Mouse (Mus musculus) lung, postnatal 14 days (tissue): ENCODE results near the gene Zfp109.
"Not testable (repeated sequence)": the region's sequence is repeated elsewhere in the genome, so short reads cannot be mapped to it uniquely, and the experiment has no call there.

Experiments used
- DNase-seq: peaks from one replicate; pipeline ENCODE4 v3.0.0; 2021

Zfp109 gene

GRCm38 (mm10) chr7:24237040-24237791, at the start of gene Zfp109:
Zfp109 (minus strand) TSS chr7:24237560.
- peak; percentile 56 for DNase-seq

DNA sequence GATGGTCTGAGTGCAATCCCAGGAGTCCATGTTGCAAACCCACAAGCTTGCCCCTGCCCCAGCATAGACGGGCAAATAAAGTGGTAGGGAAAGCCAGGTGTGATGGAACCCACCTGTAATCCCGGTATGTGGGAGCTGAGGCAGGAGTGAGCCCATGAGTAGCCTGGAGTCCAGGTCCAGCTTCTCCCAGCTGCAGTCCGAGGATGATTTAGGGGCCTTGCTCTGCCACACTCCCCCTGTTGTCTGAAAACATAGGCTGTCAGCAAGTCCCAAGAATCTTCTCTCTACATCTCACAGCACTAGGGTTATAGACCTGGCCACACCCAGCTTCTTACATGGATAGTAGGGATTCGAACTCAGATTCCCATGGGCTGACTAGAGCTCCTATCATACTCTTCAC, 49.6 kb upstream of the Zfp109 start:
- DNase-seq = no peak

GRCm38 (mm10) chr7:24286090-24286489, 48.7 kb upstream of the Zfp109 start:
- DNase-seq = no peak

GRCm38 (mm10) chr7:24280858-24281145, 43.4 kb upstream of the Zfp109 start:
- DNase-seq = no peak

DNA sequence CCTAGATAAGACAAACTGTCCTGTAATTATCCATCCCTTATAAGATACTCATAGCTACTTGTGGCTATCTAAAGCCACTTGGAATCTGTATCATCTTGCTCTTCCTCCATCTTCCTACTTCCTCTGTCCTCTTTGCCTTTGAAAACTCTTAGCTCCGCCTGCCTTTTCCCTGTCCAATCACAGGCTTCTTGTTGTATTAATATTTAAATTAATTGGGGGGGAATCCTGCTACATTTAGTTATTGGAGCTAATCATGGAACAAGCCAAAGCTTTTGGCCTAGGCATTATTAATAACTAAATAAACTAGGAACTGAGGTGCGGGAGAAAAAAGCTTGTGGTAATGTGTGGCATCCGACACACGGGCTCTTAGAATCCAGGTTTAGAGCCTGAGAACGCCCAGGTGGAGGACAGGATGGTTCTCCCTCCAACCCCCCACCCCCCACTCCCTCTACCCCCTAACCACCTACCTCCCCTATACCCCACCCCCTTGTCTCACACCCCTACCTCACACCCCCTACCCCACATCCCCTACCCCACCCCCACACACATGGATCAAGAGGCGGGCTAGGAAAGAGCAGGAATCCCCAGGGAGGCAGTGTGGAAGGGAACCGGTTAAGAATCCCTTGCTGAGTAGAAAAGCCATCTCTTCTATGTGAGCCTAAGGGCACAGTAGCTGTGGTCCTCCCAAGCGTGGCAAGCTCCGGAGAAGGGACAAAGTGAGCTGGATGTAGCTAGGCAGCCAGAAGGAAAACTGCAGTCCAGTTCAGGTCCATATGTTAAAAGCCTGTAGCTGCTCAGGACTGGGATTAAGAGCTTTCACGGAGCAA, 42.9 kb upstream of the Zfp109 start:
- DNase-seq = no peak

DNA sequence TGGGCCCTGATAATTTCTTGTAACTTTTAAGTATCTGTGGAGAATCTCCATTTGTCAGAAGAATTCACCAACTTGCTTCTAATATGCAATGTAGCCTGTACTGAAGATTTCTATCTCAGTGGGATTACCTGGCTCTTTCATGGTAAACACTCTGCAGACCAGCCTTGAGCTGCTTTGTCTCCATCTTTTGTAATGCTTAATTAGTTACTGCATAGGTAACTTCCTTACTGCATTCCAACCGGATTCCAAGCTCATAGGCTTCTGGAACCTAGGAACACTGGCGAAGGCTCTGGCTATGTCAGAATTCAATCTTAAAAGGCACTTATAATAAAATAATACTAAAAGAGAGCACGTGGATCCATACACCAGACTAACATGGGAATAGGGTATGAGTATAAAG, 41.4 kb upstream of the Zfp109 start:
- DNase-seq = not testable (repeated sequence)

DNA sequence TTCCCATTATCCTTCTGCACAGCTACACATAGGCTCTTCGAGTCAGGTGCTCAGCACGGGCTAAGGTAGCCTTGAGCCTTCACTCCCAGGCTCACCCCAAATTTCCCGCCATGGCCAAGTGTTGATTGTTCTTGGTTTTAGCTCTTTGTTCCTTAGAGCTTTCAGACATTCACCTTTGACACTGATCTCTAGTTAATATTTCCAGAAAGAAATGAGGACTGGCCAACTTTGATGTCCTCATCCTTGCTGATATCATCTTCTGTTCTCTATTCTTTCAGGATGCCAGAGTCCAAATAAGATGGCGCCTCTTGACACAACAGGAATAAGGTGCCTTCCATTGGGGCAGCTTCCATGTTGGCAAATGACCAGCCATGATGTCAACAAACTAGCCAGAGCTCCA, 37.1 kb upstream of the Zfp109 start:
- DNase-seq = no peak

DNA sequence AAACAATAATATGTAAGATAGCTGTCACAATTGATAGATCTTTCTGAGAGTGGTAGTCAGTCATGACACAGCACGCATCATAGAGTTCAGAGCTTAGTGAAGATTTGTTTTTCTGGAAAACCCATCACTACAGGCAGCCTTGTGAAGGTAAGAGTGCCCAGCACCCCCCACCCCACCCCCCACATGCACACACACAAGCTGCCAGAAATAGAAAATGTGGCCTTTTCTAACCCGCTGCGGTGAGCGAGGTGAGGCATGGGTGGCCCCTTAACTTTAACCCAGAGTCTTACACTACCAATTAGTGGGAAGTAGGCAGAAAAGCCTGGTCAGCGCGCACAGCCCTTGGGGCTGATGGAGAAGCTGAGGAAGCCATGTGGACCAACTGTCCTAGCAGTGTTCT, 33.8 kb upstream of the Zfp109 start:
- no peak for DNase-seq

DNA sequence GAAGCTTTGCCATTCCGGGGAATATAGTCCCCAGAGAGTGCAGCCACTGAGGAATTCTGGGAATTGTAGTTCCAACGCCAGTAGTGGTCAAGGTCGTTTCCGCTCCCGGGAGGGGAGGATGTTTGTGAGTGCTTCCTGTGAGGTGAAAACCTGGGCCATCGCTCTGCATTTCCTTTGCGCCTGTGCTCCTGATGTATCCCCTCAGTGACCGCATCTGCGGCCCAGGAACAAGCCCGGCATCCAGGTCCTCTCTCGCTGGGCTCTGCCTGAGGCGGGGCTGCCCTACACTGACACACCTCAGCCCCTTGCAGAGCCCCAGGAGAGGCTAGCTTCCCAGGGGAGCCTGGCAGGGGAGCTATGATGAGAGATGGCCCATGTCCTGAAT, 32.9 kb upstream of the Zfp109 start, which contains the start of gene Zfp93:
Gene Zfp93, plus strand, starts transcription at position 133 of the 385 bp plus-strand sequence.
- DNase-seq = peak; percentile 70

DNA sequence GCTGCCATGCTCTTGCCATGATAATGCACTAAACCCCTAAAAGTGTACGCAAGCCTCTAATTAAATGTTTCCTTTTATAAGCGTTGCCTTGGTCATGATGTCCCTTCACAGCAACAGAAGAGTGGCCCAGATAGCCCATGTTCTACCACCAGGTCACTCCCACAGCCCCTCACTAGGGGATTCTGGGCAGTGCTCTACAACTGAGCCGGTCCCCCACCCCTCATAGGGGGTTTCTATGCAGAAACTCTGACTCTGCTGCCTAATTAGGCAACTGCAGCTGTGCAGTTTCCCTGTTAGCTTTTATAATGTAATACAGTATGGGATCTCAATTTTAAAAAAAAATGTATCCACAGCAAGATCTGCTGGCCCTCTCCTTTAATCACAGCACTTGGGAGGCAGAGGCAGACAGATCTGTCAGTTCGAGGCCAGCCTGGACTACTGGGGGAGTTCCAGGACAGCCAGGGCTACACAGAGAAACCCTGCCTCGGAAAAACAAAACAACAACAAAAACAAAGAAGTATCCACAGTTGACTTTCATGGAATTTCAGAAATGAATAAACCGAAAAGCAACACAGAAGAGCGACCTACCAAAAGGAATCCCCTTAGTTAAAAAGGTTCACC, 32.4 kb upstream of the Zfp109 start:
- DNase-seq = no peak

DNA sequence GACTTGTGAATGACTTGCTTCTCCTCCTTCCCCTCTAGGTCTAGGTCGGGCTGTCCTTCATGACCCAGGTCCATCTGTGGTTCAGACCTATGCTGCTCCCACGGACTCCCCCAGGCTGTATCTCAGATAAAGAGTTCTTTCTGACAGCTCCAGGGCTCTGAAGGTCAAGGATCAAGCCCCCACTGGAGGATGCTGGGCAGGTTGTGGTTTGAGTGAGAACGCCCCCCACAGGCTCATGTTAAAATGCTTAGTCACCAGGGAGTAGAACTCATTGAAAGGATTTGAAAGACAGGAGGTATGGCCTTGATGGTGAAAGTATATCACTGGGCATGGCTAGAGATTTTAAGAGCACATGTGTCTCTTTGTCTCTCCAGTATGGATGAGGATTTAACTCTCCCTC, 31.9 kb upstream of the Zfp109 start:
- DNase-seq = no peak

DNA sequence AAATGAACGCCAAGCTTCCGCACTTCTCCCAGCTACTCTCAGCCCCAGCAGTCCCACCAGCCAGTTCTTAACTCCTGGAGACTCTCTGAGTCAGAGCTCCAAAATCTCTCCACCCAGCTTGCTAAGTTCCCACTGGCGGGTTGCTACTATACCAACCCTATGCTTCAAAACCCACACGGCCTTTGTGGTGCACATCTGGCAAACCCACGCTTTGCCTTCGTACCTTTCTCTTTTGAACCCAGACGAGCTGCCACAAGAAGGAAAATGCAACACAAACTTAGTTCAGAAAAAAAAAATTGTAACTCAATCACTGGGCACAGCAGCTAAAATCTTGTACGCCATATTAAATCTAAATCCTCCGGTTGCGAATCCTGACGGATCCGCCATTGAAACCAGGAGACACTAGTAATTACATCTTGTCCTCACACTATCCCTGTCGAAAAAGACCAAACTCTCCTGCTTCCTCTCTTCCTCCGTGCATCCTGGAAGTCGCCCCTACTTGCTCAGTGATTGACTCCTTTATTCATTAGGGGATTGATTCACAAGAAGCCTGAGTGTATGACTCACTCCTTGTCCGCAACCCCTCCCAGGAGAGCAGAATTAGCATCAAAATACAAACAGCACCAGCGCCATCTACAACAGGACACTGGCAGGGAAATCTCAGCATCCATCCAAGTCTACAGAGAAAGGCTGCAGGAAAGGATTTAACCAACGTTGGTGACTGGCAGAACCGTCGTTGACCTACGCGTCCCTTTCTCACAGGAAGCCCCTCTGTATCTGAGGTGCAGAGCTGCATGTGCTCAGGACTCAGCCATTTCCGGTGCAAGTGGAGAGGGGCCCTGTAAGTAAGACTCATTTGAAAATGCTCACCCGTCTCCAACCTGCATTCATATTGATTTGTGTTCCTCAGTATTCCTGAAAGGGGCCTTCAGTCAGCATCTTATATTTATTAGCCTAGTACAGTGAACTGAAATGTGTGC, 31.1 kb upstream of the Zfp109 start:
- DNase-seq = no peak

GRCm38 (mm10) chr7:24260000-24260312, 22.6 kb upstream of the Zfp109 start:
- DNase-seq = no peak

DNA sequence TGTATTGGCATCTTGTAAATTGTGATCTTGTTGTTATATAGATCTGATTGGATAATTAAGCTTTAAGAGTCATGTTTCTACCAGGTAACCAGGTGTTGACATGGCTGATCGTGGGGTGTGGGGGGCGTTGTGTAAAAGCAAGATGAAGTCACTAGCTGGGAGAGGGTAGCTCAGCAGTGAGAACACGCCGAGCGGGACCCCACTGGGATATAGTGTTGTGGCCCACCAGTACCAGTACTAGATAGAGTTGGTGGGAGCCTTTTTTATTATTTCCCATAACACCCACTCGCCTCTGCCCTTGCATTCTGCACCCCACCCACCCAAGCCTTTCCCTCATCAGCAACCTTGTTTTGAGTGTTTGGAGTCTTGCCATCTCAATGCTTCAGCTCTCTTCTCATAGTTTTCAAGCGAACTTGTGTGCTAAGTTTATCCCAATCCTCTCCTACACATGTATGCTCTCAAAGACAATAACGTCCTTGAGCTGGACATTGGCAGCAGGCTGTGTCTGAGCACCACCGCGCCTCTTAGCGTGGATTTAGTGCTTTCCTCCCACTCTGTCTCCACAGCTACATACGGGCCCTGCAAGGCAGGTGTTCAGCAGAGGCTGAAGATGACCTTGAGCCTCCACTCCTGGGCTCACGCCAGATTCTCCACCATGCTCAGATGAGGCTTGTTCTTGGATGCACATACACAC, 22.1 kb upstream of the Zfp109 start:
- DNase-seq = no peak

DNA sequence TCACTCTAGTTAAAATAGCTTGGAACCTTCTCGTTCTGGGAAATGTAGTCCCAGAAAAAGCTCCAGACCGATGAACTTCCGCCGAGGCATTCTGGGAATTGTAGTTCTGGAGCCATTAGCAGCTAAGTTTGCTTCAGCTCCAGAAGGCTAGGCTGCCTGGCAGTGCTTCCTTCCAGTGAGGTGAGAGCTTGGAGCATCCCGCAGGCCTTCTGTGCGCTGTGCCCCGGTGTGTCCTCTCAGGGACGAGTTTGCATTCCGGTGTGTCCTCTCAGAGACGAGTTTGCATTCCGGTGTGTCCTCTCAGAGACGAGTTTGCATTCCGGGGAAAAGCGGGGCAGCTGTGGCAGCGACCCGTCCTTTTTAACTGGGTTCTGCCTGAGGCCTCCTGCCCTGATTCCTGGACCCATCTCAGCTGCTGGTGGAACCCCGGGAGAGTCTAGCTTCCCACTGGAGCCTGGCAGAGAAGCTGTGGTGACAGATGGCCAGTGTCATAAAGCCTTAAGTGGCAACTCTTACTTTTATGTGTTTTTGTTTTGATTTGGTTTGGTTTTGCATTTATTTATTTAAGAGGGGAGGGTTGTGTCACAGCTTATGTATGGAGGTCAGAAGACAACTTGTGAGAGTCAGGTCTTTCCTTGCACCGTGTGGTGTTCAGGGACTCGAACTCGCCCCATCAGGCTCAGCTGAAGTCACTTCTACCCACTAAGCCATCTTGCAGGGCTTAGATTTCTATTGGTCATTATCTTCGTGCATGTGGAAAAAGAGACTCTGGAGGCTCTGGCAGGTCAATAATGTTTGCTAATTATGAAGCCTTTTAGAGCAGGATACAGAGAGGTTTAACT, 17.5 kb upstream of the Zfp109 start, which contains the start of gene Zfp108:
Gene Zfp108, plus strand, starts transcription at position 162 of the 842 bp plus-strand sequence.
- DNase-seq = peak; percentile 81

- no peak for DNase-seq
Measured at GRCm38 (mm10) chr7:24253779-24254615, 16.6 kb upstream of the Zfp109 start.

DNA sequence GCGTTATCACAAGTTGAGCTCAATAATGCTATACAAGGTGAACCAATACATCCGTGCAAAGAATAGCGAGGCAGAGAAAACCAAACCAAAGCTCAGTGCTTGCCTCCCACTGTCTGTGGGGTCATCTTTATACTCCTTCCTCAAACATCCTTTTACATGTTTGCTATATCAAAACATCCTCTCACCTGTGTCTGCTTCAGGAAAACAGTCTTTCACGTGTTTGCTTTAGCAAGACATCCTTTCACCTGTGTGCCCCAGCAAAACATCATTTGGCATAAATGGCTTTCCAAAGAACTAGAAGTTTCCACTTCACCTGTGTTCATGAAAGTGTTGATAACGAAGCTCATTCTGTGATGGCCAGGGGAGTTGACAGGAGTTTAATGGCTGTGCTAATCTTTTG, 26.0 kb downstream of the Zfp109 start, which contains the start of gene Zfp111:
Gene Zfp111, minus strand, starts transcription at position 101 of the 400 bp plus-strand sequence.
- DNase-seq = no peak

- DNase-seq = no peak
Measured at GRCm38 (mm10) chr7:24210296-24210695, 27.1 kb downstream of the Zfp109 start.

GRCm38 (mm10) chr7:24208282-24208886, 29.0 kb downstream of the Zfp109 start:
- DNase-seq = no peak
